Mouse (Mus musculus) hindbrain, embryonic 10.5 days (tissue): ENCODE data around the gene Lair1. TPM values are rescaled to one million over a fixed set of nuclear protein-coding genes. Genes with fewer than 3 reads are reported as not detected.

Experiments
- polyA plus RNA-seq: library from polyadenylated mRNA; unstranded; fragments of >200 nt; fragmentation: Nextera tagmentation; extraction: Ambion mirVana; gene quantifications from 2 replicates; pipeline ENCODE4 v1.2.1, GENCODE M21; 2016

Lair1 gene
- polyA plus RNA-seq, 1 experiment from 2014 or later = 1.7 TPM

Other genes starting within 250 kb of the Lair1 start
- not detected in 2 replicates for gene Gm15448, start 237.5 kb downstream of the Lair1 start, polyA plus RNA-seq
- gene Pira2, start 218.2 kb downstream of the Lair1 start, polyA plus RNA-seq = not detected in 2 replicates
- gene Gm14548, start 165.1 kb downstream of the Lair1 start, polyA plus RNA-seq = not detected in 2 replicates
- not detected in 2 replicates for gene Lilra6, start 147.7 kb downstream of the Lair1 start, polyA plus RNA-seq
- 31.2 and 67.4 TPM in 2 replicates for gene Ttyh1, start 56.2 kb upstream of the Lair1 start, polyA plus RNA-seq
- 68.7 and 91.4 TPM in 2 replicates for gene Leng8, start 73.8 kb upstream of the Lair1 start, polyA plus RNA-seq
- gene Leng9, start 87.2 kb upstream of the Lair1 start, polyA plus RNA-seq = 1.6 and 2.5 TPM in 2 replicates
- 16.9 and 23.5 TPM in 2 replicates for gene Cdc42ep5, start 101.7 kb upstream of the Lair1 start, polyA plus RNA-seq
- not detected in 2 replicates for gene Lilra5, start 174.6 kb upstream of the Lair1 start, polyA plus RNA-seq